Mouse (Mus musculus): ENCODE data around the gene Tmem141.
A peak's percentile ranks its signal among the peaks of the same experiment; 100 is the strongest.

The Tmem141 gene

DNA sequence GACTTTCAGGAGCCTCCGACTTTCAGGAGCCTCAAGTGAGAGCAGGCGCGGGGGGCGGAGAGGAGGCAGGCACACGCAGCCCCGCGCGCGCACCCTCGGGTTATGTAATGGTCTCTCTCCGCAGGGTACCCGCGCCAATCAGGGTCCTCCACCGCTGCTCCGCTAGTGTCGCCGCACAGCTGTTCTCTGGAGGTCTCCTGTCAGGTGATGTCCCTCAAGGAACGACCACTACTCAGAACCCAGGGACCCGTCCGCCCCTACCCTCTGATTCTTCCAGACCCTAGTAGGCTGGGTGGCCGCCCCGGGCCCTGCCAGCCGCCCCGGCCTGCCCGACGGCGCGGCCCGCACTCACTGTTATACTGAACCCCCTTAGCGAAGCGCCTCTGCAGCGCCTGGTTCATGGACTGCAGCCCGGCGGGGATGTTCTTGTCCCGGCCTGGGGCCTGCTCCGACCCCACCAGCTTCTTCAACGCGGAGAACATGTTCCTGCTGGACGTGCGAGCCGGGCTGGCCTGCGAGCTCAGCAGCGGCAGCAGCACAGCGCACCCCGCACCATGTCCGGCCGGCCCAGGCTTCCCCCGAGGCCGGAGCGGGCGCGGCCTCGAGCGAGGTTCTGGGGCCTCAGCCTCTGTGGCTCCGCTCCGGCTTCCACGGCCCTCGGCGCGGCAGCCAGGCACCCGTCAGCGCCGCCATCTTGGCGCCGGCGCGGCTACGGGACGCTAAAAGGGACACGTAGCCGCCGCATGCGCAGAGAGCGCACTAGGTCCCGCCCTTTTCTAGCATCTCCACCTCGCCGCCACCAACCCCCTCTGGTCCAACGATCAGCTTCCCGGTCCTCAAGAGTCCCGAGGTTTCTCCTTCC, 13.8 kb downstream of the Tmem141 start, which contains the start of gene Rabl6:
Gene Rabl6 (minus strand): TSS at position 761 of the 862 bp plus-strand sequence.
- peak; percentile 94 to 96 for DNase-seq

DNA sequence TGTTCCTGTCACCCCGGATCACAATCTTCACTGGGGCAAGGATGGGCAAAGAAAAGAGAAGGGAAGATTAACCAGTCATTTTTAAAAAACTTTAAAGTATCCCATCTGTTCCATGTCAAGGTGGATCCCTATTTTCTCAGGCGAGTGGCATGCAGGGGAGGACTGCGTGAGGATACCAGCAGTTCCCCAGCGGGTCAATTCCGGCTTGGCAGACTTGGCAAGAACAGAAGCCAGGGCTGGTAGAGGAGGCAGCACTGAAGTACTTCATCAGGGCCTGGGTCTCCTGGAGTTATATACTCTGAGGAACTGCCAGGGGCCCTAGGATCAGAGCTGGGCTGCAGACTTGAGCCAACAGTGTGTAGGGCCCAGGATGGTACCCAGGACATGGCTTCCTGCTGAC, 19.3 kb downstream of the Tmem141 start:
- no peak for DNase-seq

DNA sequence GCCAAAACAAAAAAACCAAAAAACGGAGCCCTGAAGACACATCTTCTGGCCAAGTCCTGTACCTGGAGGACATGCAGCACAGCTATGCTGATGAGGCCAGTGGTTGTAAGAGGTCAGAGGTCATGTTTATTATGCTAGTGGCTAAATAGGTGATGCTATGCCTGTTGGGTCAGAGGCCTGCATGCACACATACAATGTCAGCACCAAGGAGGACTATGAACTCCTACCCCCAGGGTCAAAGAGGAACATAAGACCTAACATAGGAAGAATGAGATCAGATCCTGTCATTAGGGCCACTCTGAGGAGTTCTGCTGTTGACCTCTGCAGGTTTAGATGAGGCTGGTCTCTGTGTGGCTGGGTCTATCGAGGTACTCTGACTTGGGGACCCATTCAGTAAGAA, 21.8 kb downstream of the Tmem141 start:
- no peak for DNase-seq

DNA sequence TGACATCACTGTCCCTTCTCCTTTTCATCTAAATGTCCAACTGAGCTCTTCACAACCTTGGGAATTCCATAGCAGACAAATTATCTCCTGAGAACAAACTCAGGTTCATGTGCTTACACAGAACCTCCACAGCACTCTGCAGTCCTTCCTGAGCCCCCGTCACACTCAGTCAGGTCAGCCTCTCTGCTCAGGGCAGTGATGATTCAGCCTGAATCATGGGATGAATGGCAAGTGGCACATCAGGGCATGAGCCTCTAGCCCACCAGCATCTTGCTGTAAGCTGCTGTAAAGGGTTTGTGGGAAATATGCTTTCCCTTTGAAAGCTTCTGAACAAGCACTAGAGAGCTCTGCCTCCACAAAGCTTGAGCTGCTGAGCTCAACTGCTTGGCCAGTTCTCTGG, 23.1 kb downstream of the Tmem141 start:
- DNase-seq, result no peak

DNA sequence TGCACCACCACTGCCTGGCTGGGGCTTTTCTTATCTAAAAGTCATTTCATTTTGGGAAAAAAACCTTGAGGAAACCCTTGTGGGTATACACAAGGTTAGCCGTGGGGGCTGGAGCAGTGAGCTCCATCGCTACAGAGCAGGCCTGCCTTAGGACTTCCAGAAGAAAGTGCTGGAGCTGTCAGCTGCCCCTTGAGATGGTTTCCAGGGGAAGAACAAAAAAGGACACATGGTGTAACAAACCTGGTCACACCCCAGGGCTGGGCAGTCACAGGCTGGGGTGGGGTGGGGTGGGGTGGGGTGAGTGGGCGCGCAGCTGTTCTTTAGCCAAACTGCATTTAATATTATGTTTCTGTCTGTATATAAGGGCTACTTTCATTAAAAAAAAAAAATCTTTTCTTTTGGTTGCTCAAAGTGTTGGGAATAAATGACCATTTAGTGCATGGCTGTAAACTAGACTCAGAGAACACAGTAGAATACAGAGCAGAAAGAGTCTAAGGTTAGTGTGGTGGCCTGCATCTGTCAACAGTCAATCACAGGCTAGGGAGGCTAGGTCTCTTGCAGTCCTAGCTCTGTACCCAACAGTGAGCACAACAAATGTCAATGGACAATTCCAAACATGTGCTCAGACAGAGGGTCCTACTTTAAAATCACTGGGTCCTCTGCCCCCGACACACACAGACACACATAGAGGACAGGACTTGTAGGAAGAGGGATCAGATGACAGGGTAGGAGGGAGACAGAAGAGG, 24.9 kb downstream of the Tmem141 start:
- DNase-seq, result no peak

DNA sequence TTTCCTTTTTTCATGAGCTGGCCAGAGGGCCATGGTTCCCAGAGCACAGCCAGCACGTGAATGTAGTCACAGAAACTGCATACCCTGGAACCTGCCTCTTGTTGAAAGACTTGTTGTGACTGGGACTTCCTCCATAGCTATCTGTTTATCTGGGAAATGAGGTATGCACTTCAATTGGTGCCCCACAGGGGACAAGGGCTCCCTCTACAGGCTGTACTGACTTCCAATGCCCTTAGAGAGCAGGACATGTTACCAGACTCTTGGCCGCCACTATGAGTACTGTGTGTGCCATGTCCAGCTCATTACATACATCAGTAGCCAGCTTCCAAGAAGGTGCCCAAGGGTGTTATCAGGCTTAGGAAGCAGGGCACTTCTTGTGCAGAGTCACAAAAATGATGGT, 29.9 kb downstream of the Tmem141 start:
- peak; percentile 70 to 74 for DNase-seq

DNA sequence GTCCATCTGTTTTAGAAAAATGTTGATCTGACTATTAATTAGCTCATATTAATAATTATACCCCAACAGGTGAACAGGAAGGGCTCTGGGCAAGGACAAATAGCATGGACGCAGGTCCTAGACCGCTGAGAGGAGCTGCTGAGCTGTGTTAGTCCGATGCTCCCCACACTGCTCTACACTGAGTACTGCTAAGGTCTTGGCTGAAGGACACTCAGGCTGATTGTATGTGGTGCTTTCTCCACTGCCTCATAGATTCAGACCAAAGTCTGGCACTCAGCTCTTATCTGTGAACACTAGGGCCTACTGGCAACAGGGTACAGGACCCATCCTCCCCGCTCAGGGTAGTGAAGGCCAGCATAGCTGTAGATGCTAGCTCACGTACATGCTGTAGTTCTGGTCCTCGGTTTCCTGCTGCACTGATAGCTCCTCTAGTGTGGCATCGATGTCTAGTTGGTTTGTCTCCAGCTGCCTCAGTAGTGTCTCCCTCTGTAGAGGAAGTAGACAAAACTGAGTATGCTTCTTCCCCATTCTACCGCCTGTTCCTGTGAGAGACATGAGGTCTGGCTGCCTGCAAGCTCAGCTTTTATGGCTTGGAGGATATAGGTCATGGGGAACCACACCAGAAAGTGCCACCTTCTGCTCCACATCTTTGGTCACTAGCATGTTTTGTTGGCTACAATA, 33.4 kb downstream of the Tmem141 start:
- DNase-seq, result peak in 1 of 2 experiments; percentile 14

DNA sequence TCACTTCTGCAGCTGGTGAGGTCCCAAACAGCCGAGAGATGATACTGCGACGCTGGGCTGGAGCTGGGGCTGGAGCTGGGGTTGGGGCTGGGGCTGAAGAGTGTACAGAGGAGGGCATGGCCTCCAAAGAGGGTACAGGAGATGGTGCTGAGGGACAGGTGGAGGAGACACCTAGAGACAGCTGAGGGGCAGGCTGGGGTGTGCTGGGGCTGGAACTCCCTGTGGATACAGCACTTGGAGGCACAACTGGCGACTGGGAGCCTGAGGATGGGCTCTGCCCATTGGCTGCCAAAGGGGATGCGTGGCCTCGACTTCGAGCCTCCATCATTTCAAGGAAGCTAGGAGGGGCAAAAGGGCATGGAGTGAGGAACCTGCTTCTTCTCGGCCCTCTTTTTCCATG, 34.5 kb downstream of the Tmem141 start:
- DNase-seq, result no peak

DNA sequence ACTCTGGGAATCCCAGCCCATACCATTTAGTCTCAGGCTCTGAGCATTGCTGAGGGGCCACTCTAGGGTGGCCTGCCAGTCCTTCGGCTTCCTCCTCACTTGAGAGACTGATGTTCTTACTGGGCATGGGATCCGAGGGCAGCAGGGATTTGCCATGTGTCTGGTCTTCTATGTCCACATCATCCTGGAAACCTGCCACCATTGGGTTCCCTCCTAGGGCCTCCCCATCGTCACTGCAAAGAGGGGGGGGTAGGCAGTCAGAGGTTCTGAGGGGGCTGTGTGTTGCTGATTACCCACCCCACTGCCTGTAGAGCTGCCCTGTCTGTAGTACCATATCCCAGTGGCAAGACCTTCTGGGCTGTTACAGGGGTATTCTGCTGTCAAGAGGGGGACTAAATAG, 36.2 kb downstream of the Tmem141 start:
- peak; percentile 54 to 62 for DNase-seq

DNA sequence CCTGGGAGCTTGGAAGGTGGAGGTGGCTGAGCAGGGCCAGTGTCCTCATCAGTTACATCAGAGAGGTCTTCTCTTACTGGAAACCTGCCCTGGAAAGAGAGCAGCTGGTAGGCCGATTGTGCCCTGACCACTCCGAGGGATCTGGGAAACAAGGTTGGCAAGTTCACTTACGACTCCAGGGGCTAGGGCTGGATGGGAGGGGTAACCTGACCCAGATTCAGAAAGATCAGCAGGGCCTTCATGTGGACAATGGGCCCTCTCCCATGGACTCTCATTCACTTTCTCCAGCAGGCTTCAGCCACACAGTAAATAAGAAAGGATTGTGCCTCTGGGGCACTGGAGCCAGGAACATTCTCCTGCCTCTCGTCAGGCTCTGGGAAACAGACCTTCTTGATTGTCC, 36.9 kb downstream of the Tmem141 start:
- peak; percentile 39 to 53 for DNase-seq

DNA sequence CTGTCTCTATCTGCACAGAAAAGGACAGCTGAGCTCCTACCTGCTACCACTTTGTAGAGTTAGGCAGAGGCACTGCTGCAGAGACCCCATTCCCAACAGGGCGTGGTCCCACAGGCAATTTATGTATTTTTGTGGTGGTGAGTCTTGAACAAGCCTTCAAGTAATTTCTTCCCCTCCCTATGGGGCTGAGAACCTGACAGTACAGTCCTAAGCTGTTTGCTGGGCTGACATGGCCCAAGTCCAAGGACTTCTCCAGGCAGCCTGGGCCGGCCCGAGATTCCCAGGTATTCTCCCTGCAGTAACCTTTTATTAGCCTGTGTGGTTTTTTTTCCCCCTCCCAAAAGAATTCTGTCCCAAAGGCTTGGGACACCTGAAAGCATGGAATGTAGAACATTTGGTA, 37.7 kb downstream of the Tmem141 start:
- peak; percentile 56 to 61 for DNase-seq

DNA sequence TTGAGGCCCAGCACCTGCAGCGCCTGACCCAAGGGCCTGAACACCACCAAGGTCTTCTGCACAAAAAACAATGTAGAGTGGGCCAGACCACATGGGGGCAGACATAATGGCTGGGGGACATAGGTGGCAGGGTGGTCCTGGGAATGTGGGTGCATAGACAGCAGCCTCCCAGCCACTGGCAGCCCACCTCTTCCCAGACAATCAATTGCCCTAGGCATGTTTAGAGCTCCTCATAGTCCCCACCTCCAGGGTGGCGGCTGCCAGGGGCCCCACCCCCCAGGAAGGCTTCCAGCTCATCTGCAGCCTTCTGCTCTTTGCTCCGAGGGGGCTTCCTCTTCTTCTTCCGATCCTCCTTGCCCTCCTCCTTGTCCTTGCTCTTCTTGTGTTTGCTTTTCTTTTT, 38.2 kb downstream of the Tmem141 start:
- DNase-seq, result peak; percentile 60 to 69

DNA sequence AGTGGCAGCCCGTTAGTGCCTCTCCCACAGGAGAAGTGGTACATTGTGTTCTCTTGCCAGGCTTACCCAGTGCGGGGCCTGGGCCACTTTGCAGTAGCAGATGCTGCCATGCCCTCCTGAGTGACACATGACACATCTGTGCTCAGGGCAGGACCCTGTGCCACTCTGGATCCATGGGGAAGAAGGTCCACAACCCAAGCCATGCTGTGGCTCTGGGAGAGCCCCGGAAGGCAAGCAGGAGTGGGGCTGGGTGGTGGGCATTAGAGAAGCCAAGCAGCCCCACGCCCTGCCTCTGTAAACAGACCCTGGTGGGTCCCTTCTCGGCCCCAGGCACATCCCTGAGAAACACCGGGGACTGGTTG, 38.7 kb downstream of the Tmem141 start:
- DNase-seq, result peak; percentile 55 to 60

DNA sequence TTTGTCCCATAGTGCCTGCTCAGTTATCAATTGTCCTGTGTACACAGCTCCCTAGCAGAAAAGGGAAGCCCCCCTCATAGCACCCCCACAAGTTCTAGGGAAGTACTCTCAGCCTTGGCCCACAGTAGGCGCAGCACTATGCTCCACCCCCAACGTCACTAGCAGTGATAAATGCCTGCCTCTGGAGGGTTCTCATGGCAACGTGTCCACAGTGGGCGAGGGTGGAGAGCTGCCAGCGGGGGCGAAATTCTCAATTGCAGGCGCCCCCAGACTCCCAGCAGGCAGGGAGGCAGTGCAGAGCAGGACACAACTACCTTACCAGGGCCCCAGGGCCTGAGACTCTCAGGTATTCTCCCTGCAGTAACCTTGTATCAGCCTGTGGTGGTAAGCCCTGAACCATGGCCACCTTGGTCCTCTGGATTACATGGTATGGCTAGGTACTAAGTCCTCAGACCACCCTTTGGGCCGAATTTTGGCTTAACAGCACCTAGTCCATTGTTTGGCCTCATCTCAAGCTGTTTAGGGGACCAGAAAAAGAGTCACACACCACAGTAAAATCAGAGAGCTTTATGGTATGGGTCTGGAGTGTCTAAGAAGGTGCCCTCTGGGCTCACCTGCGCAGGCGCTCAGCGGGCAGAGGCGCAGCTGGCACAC, 39.2 kb downstream of the Tmem141 start:
- DNase-seq, result peak; percentile 82 to 83

DNA sequence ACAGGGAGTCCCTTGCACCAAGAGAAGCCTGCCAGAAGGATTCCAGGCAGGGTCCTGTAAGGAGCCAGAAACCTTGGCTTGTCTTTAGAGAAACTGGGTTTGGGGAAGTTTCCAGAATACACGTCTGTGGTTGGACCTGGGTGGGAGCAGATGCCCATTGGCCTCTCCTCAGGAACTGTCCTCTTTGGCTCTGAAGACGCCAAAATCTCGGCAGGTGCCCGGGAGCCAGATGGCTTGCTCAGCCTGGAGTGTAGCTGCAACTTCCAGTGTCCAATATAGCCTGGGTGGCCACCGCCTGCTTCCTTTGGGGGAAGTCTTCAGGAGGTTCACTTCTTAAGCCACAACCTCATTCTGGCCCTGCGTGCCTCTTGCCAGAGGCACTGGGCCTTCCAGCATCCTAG, 39.9 kb downstream of the Tmem141 start:
- peak; percentile 96 to 97 for DNase-seq

DNA sequence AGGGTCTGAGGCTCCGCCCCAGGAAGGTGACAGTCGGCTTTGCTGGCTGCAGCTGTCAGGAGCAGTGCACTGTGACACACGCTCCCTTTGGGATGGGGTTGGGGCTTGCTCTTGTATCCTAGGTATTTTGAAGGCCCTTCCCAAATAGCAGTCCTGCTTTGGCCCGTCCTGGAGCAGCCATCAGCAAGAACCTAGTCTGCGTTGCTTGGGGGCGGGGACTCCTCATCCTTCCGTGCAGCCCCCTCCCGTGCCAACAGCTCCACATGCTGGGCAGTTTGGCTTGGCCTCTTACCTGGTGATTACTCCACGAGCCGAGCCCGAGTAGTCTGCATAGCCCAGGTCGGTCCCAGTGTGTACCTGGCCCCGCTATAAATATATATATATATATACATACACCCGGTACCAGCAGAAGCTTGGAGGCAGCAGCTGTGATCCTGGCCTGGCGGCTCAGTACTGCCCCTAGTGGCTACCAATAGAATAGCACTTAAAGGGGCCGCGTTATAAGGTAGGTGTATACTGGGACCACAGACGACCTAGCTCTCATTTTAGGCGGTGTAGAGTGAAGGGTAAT, 40.4 kb downstream of the Tmem141 start, which contains the start of gene Ajm1:
Gene Ajm1 (minus strand): TSS at position 464 of the 571 bp plus-strand sequence.
- DNase-seq, result peak; percentile 89 to 91

DNA sequence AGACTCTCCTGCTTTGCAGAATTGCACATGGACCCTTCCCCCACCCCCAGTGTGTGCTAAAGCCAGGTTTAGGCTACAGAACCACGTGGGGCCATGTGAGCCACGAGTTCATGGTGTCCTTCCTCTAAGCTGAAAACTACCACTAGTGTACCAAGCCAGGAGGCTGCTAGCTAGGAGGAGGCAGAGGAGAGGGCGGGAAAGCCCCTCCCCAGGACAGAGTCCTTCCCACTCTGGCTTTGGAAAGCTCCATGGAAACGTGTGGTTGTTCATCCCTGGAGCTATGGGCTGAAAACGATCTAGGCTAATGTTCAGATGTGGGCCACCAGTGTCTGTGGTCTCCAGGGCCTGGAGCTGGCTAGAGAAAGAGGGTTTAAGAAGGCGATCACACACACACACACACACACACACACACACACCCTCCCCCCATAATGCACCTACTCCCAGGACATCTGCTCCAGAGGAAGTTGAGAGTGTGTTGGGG, 41.1 kb downstream of the Tmem141 start:
- DNase-seq, result peak; percentile 71 to 72

DNA sequence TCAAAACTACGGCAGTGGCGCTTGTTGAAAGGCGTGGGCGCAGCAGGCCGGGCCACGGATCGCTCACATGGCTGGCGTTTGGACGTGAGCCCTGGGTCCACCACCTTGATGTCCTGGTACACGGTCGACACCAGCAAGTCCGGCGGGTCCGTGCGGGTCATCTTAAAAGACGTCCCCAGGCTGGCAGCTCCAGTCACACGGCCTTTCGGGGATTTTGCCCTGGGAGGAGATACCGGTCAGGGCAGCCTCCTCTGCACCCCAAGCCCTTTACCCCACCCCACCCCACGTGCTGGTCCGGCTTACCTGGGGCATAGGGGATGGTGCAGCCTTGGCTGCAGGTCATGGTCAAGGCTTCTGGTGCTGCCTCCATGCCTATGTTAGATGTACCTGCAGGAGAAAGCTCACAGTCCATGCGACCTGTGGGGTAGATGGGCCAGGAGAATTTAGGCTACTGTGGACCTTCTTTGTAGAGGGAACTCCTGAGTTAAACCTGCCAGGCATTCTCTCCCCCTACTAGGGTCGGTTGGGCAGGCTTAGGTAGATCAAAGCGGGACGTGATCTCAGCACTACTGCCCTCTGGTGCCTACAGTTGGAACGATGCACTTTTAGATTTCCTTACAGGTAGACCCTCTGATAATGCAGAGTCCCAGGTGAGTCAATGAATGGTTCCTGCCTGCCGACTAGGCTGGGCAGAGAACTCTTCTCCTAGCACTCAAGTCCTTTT, 41.9 kb downstream of the Tmem141 start:
- DNase-seq, result peak; percentile 88 to 91

DNA sequence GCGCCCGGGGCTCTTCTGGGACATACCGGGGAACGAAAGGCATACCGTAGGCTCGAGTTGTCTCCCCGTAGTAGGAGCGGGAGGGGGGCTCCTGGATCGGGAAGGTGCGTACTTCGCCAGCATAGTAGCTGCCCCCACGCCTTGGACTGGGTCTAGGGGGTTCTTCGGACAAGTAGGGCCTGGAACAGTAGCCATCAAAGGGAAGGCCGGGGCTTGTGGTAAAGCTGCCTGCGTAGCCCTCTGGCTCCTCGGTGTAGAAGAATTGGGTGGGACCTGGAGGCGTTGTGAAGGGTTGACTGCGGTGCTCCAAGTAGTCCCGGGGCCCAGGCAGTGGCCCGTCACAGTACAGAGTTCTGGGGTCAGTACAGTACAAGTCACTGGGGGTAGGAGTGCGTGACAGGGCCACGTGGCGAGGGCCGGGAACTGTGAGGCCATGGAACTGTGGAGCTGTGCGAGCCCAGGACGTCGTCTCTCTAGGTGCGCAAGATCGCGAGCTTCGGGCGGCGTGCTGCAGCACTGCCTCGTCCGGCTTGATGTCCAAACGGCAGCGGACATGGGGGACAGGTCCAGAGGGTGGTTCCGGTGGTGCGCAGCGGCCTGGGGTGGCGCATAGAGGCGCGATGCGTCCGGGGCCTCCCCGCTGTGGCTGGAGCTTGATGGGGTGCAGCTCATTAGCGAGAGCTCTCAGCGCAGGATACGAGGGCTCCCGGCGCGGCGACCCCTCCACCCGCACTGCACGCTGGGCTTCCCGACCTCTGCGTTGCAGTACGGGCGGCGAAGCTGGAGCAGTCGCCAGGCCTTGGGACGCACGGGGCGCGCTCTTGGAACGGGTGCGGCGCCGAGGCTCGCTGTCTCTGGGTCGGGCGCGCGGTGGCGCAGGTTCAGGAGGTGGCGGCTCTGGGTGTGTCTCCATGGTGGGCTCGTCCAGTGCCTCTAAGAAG, 42.7 kb downstream of the Tmem141 start:
- peak; percentile 68 to 74 for DNase-seq
